Mouse (Mus musculus): ENCODE data around the gene Gxylt2. TPM values are rescaled to one million over a fixed set of nuclear protein-coding genes. Genes with fewer than 3 reads are reported as not detected.

The Gxylt2 gene
- total RNA-seq, 2 experiments from 2014 or later, result 12.2 to 12.9 TPM

GRCm38 (mm10) chr6:100834489-100835160 lies 130.1 kb downstream of the Gxylt2 start:
- no peak for DNase-seq (ENCODE audit: low spot score in 2 of 2)

GRCm38 (mm10) chr6:100845058-100845457 lies 140.5 kb downstream of the Gxylt2 start:
- DNase-seq (ENCODE audit: low spot score in 2 of 2), result no peak

- no peak for DNase-seq (ENCODE audit: low spot score in 2 of 2)
These were observed 142.7 kb downstream of the Gxylt2 start for GRCm38 (mm10) chr6:100847264-100847663.

- DNase-seq (ENCODE audit: low spot score in 2 of 2), result no peak
These were observed 144.3 kb downstream of the Gxylt2 start for GRCm38 (mm10) chr6:100848682-100849375.

- no peak for DNase-seq (ENCODE audit: low spot score in 2 of 2)
These were observed 146.1 kb downstream of the Gxylt2 start for GRCm38 (mm10) chr6:100850671-100851081.

GRCm38 (mm10) chr6:100851083-100851482 lies 146.5 kb downstream of the Gxylt2 start:
- no peak for DNase-seq (ENCODE audit: low spot score in 2 of 2)

Other genes starting within 250 kb of the Gxylt2 start
- gene Shq1, start 33.6 kb upstream of the Gxylt2 start, total RNA-seq (2021), result 1 to 10 TPM; 3.6 to 4.7 TPM
- gene Ppp4r2, start 128.9 kb downstream of the Gxylt2 start, total RNA-seq (2021), result 10 to 100 TPM; 71.7 to 79.0 TPM

Measured in gastrocnemius, postnatal 4 days (tissue).